Mouse (Mus musculus): ENCODE results near the gene Adamts2.
A peak's percentile ranks its signal among the peaks of the same experiment; 100 is the strongest.

Gene Adamts2

GRCm38 (mm10) chr11:50733146-50733545 is 131.3 kb downstream of the Adamts2 start:
- no peak for DNase-seq (ENCODE audit: low spot score in 2 of 2)

DNA sequence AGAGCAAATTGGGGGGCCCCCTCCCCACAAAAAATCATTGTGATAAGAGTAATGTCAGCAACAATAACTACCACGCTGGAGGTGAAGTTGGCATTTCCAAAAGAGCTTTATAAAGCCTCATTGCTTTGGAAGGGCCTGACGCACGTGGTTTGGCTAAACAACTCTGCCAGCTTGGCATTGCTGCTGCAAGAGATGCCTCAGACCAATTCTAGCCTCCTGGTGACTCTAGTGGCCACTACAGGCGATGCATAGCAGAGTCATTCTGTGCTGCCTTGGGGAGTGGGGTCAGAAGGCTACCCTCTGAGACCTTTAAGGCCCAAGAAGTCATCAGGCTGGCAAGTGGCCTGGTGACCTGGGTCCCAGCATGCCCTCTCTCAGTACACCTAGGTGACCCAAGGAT is 132.2 kb downstream of the Adamts2 start:
- no peak for DNase-seq (ENCODE audit: low spot score in 2 of 2)

DNA sequence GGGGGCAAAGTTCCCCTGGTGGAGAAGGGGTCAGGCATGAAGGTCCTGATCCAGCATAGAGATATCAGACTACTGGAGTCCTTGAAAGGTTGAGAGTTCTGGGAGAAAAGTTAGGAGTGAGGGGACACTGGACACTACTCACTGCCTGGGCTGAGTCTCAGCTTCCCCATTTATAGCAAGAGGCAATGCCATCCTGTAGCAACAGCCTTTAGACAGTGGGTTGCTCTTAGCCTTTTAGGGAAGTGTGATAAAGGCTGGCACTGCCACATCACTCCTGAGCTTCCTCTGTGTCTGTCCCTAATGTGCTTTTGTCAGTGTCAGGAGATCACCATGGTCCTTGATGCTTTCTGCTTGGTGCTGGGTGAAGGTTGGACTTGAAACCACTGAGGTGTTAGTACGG is 134.7 kb downstream of the Adamts2 start:
- no peak for DNase-seq (ENCODE audit: low spot score in 2 of 2)

DNA sequence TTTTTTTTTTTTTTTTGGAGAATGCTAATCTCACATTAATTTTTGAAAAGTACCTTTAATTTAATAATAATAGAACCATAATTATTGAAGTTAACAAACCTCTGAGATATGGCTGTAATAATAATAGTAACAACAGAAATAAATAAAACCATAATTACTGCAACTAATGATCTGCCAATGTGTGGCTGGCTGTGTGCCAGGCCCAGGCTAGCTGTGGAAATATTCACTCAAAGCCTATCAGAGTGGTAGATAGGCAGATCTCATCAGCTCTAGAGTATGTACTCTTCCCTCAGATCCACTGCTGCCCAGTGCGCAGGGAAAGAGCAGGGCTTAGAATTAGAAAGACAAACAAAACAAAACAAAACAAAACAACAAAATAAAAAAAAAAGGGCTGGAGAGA is 136.6 kb downstream of the Adamts2 start:
- DNase-seq (ENCODE audit: low spot score in 2 of 2): no peak

DNA sequence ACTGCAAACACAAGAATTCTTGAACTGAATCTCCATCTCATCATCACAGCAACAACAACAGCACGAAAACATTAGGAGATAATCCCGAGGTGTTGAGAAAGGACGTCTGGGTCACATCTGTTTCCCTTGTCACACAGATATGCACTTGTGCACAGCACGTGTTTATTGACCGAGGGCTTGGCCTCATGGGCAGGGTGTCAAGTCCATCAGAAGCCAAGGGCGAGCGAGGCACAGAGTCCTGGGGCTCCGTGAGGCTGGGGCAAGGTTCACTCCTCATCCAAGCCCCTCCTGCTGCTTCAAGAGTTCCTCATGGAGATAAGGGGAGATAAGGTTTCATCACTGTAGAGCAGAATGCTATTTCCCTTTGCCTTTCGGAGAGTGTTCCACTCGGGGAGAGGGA is 137.6 kb downstream of the Adamts2 start:
- DNase-seq (ENCODE audit: low spot score in 2 of 2): peak in 1 of 2 experiments; percentile 61

GRCm38 (mm10) chr11:50742146-50742545 is 140.3 kb downstream of the Adamts2 start:
- no peak for DNase-seq (ENCODE audit: low spot score in 2 of 2)

GRCm38 (mm10) chr11:50744971-50745370 is 143.1 kb downstream of the Adamts2 start:
- DNase-seq (ENCODE audit: low spot score in 2 of 2): peak; percentile 13 to 58

- no peak for DNase-seq (ENCODE audit: low spot score in 2 of 2)
These were observed 144.6 kb downstream of the Adamts2 start for GRCm38 (mm10) chr11:50746508-50746907.

DNA sequence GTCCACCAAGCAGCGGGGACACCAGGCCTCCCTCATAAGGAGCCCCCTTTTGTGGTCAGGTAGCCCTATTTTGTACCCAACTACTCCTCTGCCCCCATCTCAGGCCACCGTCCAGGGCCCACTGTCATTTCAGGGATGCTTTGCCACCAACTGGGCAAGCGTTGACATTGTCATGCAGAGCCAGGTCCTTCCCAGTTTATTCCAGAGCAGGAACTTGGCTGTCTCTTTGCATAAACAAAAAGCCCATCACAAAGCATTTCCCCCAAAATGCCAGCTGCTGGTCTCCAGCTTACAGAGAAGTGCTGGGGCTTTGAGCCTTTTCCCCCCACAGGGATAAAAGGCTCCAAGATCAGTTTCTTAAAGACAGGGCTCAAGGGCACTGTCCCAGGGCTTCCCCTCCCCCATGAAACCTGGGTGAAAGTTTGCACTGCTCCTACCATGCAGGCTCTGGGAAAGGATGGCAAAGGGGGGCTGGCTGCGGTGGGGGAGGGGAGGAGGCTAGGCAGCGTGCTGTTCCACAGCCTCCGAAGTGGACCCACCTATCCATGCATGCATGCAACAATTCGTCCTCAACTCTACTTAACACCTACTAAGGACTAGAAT is 149.2 kb downstream of the Adamts2 start:
- no peak for DNase-seq (ENCODE audit: low spot score in 2 of 2)

GRCm38 (mm10) chr11:50757741-50758140 is 155.9 kb downstream of the Adamts2 start:
- no peak for DNase-seq (ENCODE audit: low spot score in 2 of 2)

GRCm38 (mm10) chr11:50766461-50766860 is 164.6 kb downstream of the Adamts2 start:
- DNase-seq (ENCODE audit: low spot score in 2 of 2): no peak

GRCm38 (mm10) chr11:50767039-50767438 is 165.2 kb downstream of the Adamts2 start:
- peak in 1 of 2 experiments; percentile 6 for DNase-seq (ENCODE audit: low spot score in 2 of 2)

- peak; percentile 70 to 86 for DNase-seq (ENCODE audit: low spot score in 2 of 2)
These were observed 167.3 kb downstream of the Adamts2 start for GRCm38 (mm10) chr11:50768995-50769749.

DNA sequence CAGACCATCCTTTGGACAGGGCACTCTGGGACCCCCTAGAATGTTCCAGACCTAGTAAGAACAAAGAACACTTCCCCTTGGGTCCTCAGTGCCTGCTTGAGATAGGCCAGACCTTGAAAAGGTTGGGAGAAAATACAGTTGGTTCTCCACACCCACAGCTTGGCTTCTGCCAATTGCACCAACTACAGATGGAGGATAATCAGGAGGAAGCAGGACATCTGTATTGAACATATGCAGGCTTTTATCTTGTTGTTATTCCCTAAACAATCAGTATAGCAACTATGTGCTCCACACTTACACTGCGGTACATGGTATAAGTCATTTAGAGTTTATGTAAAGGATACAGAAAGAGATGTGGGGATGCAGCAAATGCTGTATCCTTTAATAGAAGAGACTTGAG is 169.1 kb downstream of the Adamts2 start:
- DNase-seq (ENCODE audit: low spot score in 2 of 2): no peak

DNA sequence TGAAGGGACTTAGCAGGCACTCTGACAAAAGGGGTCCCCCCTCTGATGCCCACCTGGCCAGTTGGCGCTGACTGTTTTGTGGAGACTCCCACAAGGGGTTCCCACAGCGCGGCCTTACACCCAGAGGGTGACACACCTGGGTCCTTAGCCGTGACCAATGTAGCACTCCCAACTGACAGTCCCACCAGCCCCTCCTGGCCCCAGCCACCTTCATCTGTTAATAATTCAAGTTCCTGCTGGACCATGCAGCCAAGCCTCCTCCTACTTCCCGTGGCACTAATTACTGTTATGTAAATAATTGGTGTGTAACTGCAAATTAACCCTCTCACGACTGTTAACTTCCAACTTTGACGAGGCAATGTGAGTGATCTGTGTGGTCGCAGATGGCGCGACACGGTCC is 195.8 kb downstream of the Adamts2 start:
- no peak for DNase-seq (ENCODE audit: low spot score in 2 of 2)

- no peak for DNase-seq (ENCODE audit: low spot score in 2 of 2)
These were observed 197.0 kb downstream of the Adamts2 start for GRCm38 (mm10) chr11:50798836-50799235.

DNA sequence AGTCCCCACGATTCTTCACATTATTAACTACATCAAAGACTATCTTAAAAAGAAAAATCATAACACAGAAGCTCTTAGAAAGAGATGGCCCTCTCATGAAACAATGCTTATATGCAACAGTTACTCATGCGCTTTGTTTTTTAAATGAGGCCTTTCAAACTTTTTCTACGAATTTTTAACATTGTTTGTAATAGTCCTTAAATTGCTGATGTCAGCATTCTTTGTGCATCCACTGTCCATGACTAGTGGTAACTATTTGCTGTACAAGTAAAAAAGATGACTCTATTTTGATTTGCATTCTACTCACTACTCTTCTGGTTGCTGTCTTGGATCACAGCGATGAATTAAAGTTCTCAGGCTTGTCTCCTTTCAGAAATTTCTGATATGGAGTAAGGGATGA is 212.3 kb downstream of the Adamts2 start:
- no peak for DNase-seq (ENCODE audit: low spot score in 2 of 2)

GRCm38 (mm10) chr11:50826214-50826613 is 224.3 kb downstream of the Adamts2 start:
- no peak for DNase-seq (ENCODE audit: low spot score in 2 of 2)

DNA sequence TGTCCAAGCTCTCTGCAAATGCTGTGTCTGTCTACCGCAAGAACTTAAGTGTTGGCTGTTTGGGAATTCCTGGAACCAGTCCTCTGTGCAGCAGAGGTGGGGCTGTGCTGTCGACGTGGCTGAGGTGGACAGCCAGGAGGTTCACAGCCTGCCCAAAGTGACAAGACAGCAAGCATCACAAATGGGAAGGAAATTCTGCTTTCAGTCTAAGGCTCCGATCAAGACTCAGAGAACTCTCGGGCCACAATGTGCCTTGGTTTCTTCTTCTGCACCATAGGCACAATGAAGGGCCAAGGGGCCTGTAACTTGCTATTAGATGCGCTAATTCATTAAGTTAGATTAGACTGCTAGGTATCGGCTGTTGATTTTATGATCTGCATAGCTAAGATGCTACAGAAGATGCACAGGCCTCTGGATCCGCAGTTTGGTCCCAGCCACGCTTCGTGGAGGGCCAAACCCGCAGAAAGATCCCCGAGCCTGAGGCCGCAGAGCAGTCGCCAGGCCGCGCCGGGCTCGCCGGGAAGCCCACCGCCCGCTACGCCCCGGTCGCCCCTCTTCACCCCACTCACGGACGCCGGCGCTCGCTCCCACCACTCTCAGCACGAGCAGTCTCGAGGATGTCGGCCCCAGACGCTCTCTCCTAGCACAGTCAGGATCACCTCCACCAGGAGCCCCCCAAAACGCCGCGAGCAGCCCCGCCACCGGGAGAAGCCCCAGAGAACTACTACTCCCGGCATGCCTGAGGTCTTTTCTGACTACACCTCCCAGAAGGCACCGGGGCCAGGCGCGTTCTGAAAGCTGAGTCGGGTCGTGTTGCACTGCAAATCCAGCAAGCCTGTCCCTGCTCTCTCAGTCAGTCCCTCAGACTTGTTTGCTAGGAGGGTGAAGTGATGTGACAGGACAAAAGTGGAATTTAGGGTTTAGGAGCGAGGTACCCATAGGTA is 225.4 kb downstream of the Adamts2 start, which contains the start of gene Zfp354c:
Gene Zfp354c, minus strand, starts transcription at position 715 of the 944 bp plus-strand sequence.
- DNase-seq (ENCODE audit: low spot score in 2 of 2): peak; percentile 74 to 88

- no peak for DNase-seq (ENCODE audit: low spot score in 2 of 2)
These were observed 233.8 kb downstream of the Adamts2 start for GRCm38 (mm10) chr11:50835727-50836126.

GRCm38 (mm10) chr11:50841023-50841735 is 239.3 kb downstream of the Adamts2 start, which contains the start of gene Zfp879:
Gene Zfp879 (minus strand): TSS chr11:50841552.
- peak; percentile 82 to 90 for DNase-seq (ENCODE audit: low spot score in 2 of 2)

Measured in urinary bladder, postnatal 36 days (tissue).